In the genomic region with DNA sequence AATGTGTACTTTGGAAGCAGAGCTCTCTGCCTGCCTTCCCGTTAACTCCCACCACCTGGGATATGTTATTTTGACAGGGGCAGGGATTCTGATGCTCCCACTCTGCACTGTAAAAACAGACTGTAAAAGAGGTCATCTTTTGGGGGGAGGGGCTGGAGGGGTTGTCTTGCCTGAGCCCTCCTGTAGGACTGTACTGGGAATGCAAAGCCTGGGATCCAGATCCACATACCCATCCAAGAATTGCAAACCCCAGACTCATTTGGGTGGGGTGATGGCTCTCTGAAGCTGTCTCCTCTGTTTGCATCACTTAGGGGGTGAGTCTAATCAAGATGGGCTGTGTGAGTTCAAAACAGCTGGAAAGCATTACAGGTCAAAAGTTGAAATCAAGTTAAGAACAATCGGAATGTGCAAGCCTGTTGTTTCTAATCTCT, we compare ENCODE assay signal across 7 mouse cellular contexts.
DNase-seq lines count a peak whose midpoint lies in the region; ATAC-seq lines count a peak whose summit lies in the region.

No protein-coding gene starts in this region.

- no peaks in the 10 kb centered on the region for H3K36me3 ChIP-seq in embryonic facial prominence, embryonic 10.5 days (replicated peaks)
- no peaks in the 10 kb centered on the region for H3K36me3 ChIP-seq in intestine, embryonic 15.5 days
- no peaks in the 10 kb centered on the region for H3K36me3 ChIP-seq in lung, embryonic 15.5 days

- H3K27ac ChIP-seq in embryonic facial prominence, embryonic 10.5 days (replicated peaks) = peak overlapping the region; percentile 79
- H3K27ac ChIP-seq in intestine, embryonic 15.5 days = peak overlapping the region; percentile 2
- peak overlapping the region; percentile 59 for H3K27ac ChIP-seq in lung, embryonic 15.5 days

- no peaks in the 10 kb centered on the region for H3K27me3 ChIP-seq in embryonic facial prominence, embryonic 10.5 days (replicated peaks; ENCODE audit: low read depth, poor library complexity, severe bottlenecking)
- no peaks in the 10 kb centered on the region for H3K27me3 ChIP-seq in intestine, embryonic 15.5 days (replicated peaks)
- H3K27me3 ChIP-seq in lung, embryonic 15.5 days = no peaks in the 10 kb centered on the region

- peak; percentile 85 for ATAC-seq in intestine, embryonic 15.5 days
- ATAC-seq in lung, embryonic 15.5 days (ENCODE audit: borderline replicate concordance, extremely low read depth, low FRiP score, low TSS enrichment) = peak; percentile 62; the same call in 1 of the 2 replicates

- H3K9ac ChIP-seq in intestine, embryonic 15.5 days = no peak overlapping the region
- H3K9ac ChIP-seq in lung, embryonic 15.5 days = no peak overlapping the region

- no peak overlapping the region for H3K4me3 ChIP-seq in embryonic facial prominence, embryonic 10.5 days
- H3K4me3 ChIP-seq in intestine, embryonic 15.5 days (replicated peaks) = no peak overlapping the region
- H3K4me3 ChIP-seq in lung, embryonic 15.5 days = no peak overlapping the region

- WGBS in embryonic facial prominence, embryonic 10.5 days = 26% methylated on average over 2 of the region's 2 CpGs
- WGBS in intestine, embryonic 15.5 days = 19% methylated on average over 2 of the region's 2 CpGs
- WGBS in lung, embryonic 15.5 days = 16% methylated on average over 2 of the region's 2 CpGs

- H3K4me1 ChIP-seq in embryonic facial prominence, embryonic 10.5 days = peaks cover 39% of the 10 kb centered on the region
- H3K4me1 ChIP-seq in intestine, embryonic 15.5 days (replicated peaks) = peaks cover 6% of the 10 kb centered on the region
- H3K4me1 ChIP-seq in lung, embryonic 15.5 days = peaks cover 15% of the 10 kb centered on the region

- H3K4me2 ChIP-seq in intestine, embryonic 15.5 days (replicated peaks) = no peak overlapping the region
- H3K4me2 ChIP-seq in lung, embryonic 15.5 days = no peak overlapping the region

- peak; percentile 38 for DNase-seq in adipocyte (ENCODE audit: low spot score)
- peak; percentile 84 for DNase-seq in embryonic facial prominence, embryonic 10.5 days (ENCODE audit: low spot score)
- DNase-seq in layer of hippocampus, adult 9-10 months (ENCODE audit: low spot score) = no peak
- DNase-seq in frontal cortex, postnatal 25 days (ENCODE audit: low spot score in 2 of 2) = no peak
- no peak for DNase-seq in right cerebral cortex, postnatal 14 days

- H3K9me3 ChIP-seq in embryonic facial prominence, embryonic 10.5 days = no peaks in the 10 kb centered on the region
- H3K9me3 ChIP-seq in intestine, embryonic 15.5 days = no peaks in the 10 kb centered on the region
- H3K9me3 ChIP-seq in lung, embryonic 15.5 days = no peaks in the 10 kb centered on the region

Comparison
In these comparisons a context has a peak if more than half of its experiments do, and no peak if none do; other contexts are left out.
1. DNase-seq: peak in adipocyte (single experiment) and embryonic facial prominence, embryonic 10.5 days (single experiment); none in layer of hippocampus, adult 9-10 months (single experiment), frontal cortex, postnatal 25 days (0 of 2) and right cerebral cortex, postnatal 14 days (single experiment).
2. H3K27ac ChIP-seq: peak in every context shown above with its lines; median percentile 79 in embryonic facial prominence, embryonic 10.5 days; 59 in lung, embryonic 15.5 days; 2 in intestine, embryonic 15.5 days.